Mouse (Mus musculus): Measurements from ENCODE around the gene Calr3. TPM values are rescaled to one million over a fixed set of nuclear protein-coding genes. Genes with fewer than 3 reads are reported as not detected.

Calr3 gene
- total RNA-seq (2021) (10 to 100 TPM; 20.3 to 25.1 TPM), polyA plus RNA-seq (2012; rRNA removed) (5.7 and 19.9 TPM in 2 replicates)
- long read RNA-seq, transcript Calr3-202 (7 exons, 1,371 nt) = major isoform, 9 of 16 reads
- long read RNA-seq, partial matches to known transcripts = 3 of 16 reads
- long read RNA-seq, other reads (novel, unspliced or antisense) = 4 of 16 reads

DNA sequence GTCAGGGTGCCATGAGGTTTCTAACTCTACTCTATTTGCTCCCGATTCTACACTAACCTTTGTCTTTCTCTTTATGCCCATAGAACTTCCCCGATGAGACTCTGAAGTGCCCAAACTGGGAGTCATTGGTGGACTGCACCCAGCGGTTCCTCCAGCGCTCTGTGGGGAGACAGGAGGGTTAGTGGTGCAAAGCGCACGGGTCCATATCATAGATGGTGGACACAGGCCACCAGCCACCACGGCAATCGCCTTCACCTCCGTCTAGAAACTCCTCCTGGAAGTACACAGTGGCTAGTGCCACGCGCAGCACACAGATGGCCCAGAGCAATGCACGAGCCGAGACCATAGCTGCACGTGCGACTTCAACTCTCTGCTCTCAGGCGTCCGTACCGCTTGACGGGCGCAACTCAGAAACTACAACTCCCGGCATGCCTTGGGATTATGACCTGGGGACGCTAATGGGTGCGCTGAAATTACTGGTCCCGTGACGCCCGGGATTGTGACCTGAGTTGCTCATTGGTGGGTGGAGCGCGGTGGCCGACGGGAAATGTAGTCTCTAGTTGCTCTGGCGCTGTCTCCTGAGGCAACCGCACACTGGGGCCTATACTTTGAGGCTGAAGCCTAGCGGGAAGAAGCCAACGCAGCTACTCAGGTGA lies at the start of gene Calr3, which contains the start of gene 1700030K09Rik:
Calr3 (minus strand) TSS at position 533 of the 656 bp plus-strand sequence.
1700030K09Rik (plus strand) TSS at position 543 of the 656 bp plus-strand sequence.
- Histone ChIP-seq H3K27ac (peak within 1 kb of the TSS; percentile 75), H3K79me2 (replicated peaks; ENCODE audit: control insufficient read depth, insufficient read depth, low read length) (no peaks in the 10 kb centered on the region), H3K27me3 (ENCODE audit: control insufficient read depth, insufficient read depth, low read length) (no peaks in the 10 kb centered on the region), H3K36me3 (ENCODE audit: control insufficient read depth, insufficient read depth, low read length) (no peaks in the 10 kb centered on the region), H3K4me3 (peak within 1 kb of the TSS; percentile 58), H3K4me1 (ENCODE audit: control insufficient read depth, insufficient read depth, low read length) (no peaks in the 10 kb centered on the region), H3K9ac (ENCODE audit: low read depth, low read length) (peak within 1 kb of the TSS; percentile 73)
- WGBS = 5% methylated on average over 34 of the region's 34 CpGs
- peak; percentile 96 to 98 for DNase-seq
- intact Hi-C loops (cut with DNase I) = loop anchor here (5.0 to 10.0 kb wide), 2 partner anchors 44 to 281 kb away; partner anchors contain the start of gene Sin3b
- TF ChIP-seq CTCF (IDR thresholded peaks at IDR 0.05) = no peak
- peak; percentile 68; the same call in 1 of the 2 replicates for TF ChIP-seq POLR2A (IDR thresholded peaks at IDR 0.05; ENCODE audit: insufficient read depth, low read depth, low read length)
- TF ChIP-seq EP300 (IDR thresholded peaks at IDR 0.05; ENCODE audit: insufficient read depth, low read depth, low read length) = 0 out of 2 replicates have a peak, but pooled peaks have one; percentile 48

DNA sequence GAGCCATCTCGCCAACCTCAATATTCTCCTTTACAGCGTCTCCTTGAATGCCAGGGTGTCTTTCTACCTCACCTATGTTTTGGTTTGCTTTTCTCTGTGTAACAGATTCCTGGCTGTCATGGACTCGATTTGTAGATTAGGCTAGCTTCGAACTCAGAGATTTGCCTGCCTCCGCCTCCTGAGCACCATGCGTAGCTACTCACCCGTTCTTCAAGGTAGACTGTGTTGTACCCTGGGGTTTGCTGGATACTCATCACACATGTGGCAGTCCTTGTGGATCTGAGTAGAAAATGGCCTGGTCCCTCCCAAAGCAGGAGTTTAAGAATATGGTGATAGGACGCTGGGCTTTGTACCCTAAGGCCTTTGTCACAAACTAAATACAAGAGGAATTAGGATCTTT lies 49.7 kb upstream of the Calr3 start:
- Histone ChIP-seq H3K36me3 (ENCODE audit: control insufficient read depth, insufficient read depth, low read length) (no peaks in the 10 kb centered on the region), H3K9ac (ENCODE audit: low read depth, low read length) (peak overlapping the region; percentile 54), H3K27ac (peak overlapping the region; percentile 71), H3K4me1 (ENCODE audit: control insufficient read depth, insufficient read depth, low read length) (peaks cover 6% of the 10 kb centered on the region), H3K79me2 (replicated peaks; ENCODE audit: control insufficient read depth, insufficient read depth, low read length) (peaks cover 1% of the 10 kb centered on the region), H3K27me3 (ENCODE audit: control insufficient read depth, insufficient read depth, low read length) (no peaks in the 10 kb centered on the region), H3K4me3 (peak overlapping the region; percentile 68)
- no peak for DNase-seq
- no peak for TF ChIP-seq POLR2A (IDR thresholded peaks at IDR 0.05; ENCODE audit: insufficient read depth, low read depth, low read length)
- TF ChIP-seq CTCF (IDR thresholded peaks at IDR 0.05) = no peak
- TF ChIP-seq EP300 (IDR thresholded peaks at IDR 0.05; ENCODE audit: insufficient read depth, low read depth, low read length) = no peak
- intact Hi-C loops (cut with DNase I) = loop anchor here (2.0 to 5.0 kb wide), 2 partner anchors 71 to 77 kb away; partner anchors contain the start of genes Eps15l1 and Smim7
- WGBS = 13% methylated on average over 8 of the region's 8 CpGs

DNA sequence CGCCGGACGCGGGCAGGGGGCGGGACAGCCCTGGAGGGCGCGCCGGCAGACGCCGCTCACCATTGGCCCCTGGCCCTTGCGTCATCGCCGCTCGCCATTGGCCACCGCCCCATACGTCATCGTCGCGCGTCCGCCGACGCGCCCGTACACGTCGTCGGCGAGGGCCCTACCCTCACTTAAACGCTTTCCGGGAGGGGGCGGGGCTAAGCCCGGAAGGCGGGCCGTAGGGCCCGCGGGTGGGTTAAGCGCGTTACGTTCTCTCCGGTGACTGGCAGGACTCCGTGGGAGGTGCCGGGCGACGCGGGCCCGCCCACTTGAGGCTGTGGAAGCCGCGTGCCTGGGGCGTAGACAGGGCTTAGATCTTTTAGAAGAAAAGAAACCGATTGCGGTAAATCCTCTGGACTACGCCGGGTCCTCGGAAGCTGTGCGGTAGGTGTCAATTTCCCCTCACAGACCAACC lies 49.0 kb upstream of the Calr3 start:
- Histone ChIP-seq H3K9ac (ENCODE audit: low read depth, low read length) (peak overlapping the region; percentile 54), H3K27ac (peak overlapping the region; percentile 71), H3K4me1 (ENCODE audit: control insufficient read depth, insufficient read depth, low read length) (peaks cover 6% of the 10 kb centered on the region), H3K79me2 (replicated peaks; ENCODE audit: control insufficient read depth, insufficient read depth, low read length) (peaks cover 1% of the 10 kb centered on the region), H3K27me3 (ENCODE audit: control insufficient read depth, insufficient read depth, low read length) (no peaks in the 10 kb centered on the region), H3K4me3 (peak overlapping the region; percentile 68), H3K36me3 (ENCODE audit: control insufficient read depth, insufficient read depth, low read length) (no peaks in the 10 kb centered on the region)
- intact Hi-C loops (cut with DNase I) = loop anchor here (1.0 to 5.0 kb wide), 4 partner anchors 16 to 78 kb away; partner anchors contain the start of genes Eps15l1, Med26 and Smim7
- DNase-seq = peak; percentile 99 to 100
- TF ChIP-seq POLR2A (IDR thresholded peaks at IDR 0.05; ENCODE audit: insufficient read depth, low read depth, low read length) (peak; percentile 37), CTCF (IDR thresholded peaks at IDR 0.05) (no peak), EP300 (IDR thresholded peaks at IDR 0.05; ENCODE audit: insufficient read depth, low read depth, low read length) (peak; percentile 78)
- under 1% methylated on average over 56 of the region's 56 CpGs for WGBS

DNA sequence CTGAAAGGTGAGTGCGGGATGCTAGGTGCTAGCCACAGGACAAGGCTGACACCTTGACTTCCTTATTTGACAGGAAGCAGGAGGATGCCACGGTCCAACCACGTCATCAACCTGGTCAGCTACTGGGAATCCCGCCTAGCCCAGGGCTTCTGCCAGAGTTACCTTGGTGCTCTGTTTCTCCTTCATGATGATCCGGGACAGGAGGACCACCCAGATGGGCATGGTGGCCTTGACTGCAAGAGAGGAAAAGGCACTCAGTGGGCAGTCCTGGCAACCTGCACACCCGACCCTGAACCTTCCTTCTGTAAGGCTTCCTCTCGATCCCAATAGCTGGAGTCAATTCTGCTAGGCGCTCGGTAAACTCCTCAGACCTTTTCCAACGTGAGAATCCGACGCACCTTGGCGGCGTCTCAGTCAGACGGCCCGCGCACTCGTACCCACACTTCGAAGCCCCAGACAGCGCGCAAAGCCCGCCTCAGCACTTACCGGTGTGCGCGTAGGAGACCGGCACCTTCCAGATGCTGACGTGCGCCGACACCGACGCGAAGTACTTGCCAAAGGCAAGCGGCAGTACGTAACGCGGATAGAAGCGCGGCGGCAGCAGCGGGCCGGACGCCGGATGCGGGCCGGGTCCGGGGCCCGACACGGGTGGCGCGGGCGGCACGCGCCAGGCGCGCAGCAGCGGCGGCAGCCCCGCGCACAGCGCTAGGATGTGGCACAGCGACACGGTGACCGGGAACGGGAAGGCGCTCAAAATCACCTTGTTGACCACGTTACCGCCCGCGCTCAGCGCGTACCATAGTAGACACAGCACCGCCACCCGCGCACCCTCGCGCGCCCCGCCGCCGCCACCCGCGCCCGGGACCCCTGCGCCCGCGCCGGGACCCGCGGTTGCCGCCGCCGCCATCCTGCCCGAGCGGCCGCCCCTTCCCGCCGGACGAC lies 48.3 kb upstream of the Calr3 start, which contains the start of gene Slc35e1:
Slc35e1 (minus strand) TSS at position 935 of the 942 bp plus-strand sequence.
- Histone ChIP-seq H3K27me3 (ENCODE audit: control insufficient read depth, insufficient read depth, low read length) (no peaks in the 10 kb centered on the region), H3K4me1 (ENCODE audit: control insufficient read depth, insufficient read depth, low read length) (peaks cover 6% of the 10 kb centered on the region), H3K27ac (peak within 1 kb of the TSS; percentile 80), H3K79me2 (replicated peaks; ENCODE audit: control insufficient read depth, insufficient read depth, low read length) (peaks cover 1% of the 10 kb centered on the region), H3K4me3 (peak within 1 kb of the TSS; percentile 86), H3K9ac (ENCODE audit: low read depth, low read length) (peak within 1 kb of the TSS; percentile 84), H3K36me3 (ENCODE audit: control insufficient read depth, insufficient read depth, low read length) (no peaks in the 10 kb centered on the region)
- no peak for TF ChIP-seq CTCF (IDR thresholded peaks at IDR 0.05)
- no peak for TF ChIP-seq POLR2A (IDR thresholded peaks at IDR 0.05; ENCODE audit: insufficient read depth, low read depth, low read length)
- intact Hi-C loops (cut with DNase I) = loop anchor here (1.0 to 5.0 kb wide), 4 partner anchors 16 to 79 kb away; partner anchors contain the start of genes Eps15l1, Med26 and Smim7
- WGBS = 1% methylated on average over 98 of the region's 98 CpGs
- no peak for DNase-seq

DNA sequence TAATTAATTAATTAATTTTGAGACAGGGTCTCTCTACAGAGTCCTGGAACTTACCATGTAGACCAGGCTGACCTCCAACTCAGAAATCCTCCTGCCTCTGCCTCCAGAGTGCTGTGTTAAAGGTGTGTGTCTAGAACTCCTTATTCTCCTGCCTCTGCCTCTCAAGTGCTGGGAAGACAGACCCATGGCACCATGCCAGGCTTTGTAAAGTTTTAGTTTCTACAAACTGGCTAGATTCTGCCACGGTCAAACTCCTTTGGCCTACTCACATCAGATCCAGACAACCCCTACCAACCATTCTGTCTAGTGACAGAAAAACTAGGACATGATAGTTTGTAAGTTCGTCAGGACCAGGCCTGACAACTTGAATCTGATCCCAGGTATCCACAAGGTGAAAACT lies 47.3 kb upstream of the Calr3 start:
- WGBS = 58% methylated on average over 2 of the region's 2 CpGs
- Histone ChIP-seq H3K27me3 (ENCODE audit: control insufficient read depth, insufficient read depth, low read length) (no peaks in the 10 kb centered on the region), H3K36me3 (ENCODE audit: control insufficient read depth, insufficient read depth, low read length) (no peaks in the 10 kb centered on the region), H3K27ac (no peak overlapping the region), H3K9ac (ENCODE audit: low read depth, low read length) (no peak overlapping the region), H3K4me3 (no peak overlapping the region), H3K4me1 (ENCODE audit: control insufficient read depth, insufficient read depth, low read length) (peaks cover 6% of the 10 kb centered on the region), H3K79me2 (replicated peaks; ENCODE audit: control insufficient read depth, insufficient read depth, low read length) (no peaks in the 10 kb centered on the region; the same call in none of the 2 replicates)
- no peak for DNase-seq
- intact Hi-C loops (cut with DNase I) = loop anchor here (5.0 kb wide), 1 partner anchor 69 kb away; the partner anchor contains the start of gene Eps15l1
- TF ChIP-seq CTCF (IDR thresholded peaks at IDR 0.05) (no peak), EP300 (IDR thresholded peaks at IDR 0.05; ENCODE audit: insufficient read depth, low read depth, low read length) (no peak), POLR2A (IDR thresholded peaks at IDR 0.05; ENCODE audit: insufficient read depth, low read depth, low read length) (no peak)
